Mouse (Mus musculus) C2C12 (cell line): ENCODE measurements at regions not wholly inside any gene's neighbourhood (a gene's known extent, or its start where the extent isn't known, plus 50 kb on each side); places are given as distances from the start of the nearest gene placed in this dataset.

Source experiments
- CEBPB ChIP-seq: IDR thresholded peaks from one replicate; pipeline ENCODE4 v1.6.1; 2011; ENCODE audit warnings: low read depth, mild to moderate bottlenecking, control low read depth, moderate library complexity
- CTCF ChIP-seq: IDR thresholded peaks from one replicate; pipeline ENCODE4 v1.5.1; 2011; ENCODE audit not compliant: control insufficient read depth, insufficient read depth, insufficient read length
- MAX ChIP-seq: IDR thresholded peaks from one replicate; pipeline ENCODE4 v1.6.1; 2011; ENCODE audit warnings: mild to moderate bottlenecking, control low read depth
- MYOD1 ChIP-seq: IDR thresholded peaks from one replicate; pipeline ENCODE4 v1.6.1; 2011; ENCODE audit warnings: low read depth; ENCODE audit not compliant: control insufficient read depth, insufficient read length
- MYOG ChIP-seq: IDR thresholded peaks from one replicate; pipeline ENCODE4 v1.6.1; 2011; ENCODE audit not compliant: control insufficient read depth, insufficient read length; ENCODE audit errors: extremely low read depth
- USF1 ChIP-seq: IDR thresholded peaks from one replicate; pipeline ENCODE4 v1.6.1; 2011; ENCODE audit warnings: low read depth, mild to moderate bottlenecking, control low read depth, moderate library complexity

GRCm38 (mm10) chr11:45103498-45104336 lies 486.6 kb downstream of the Ebf1 start:
- no peak for TF ChIP-seq CTCF
- TF ChIP-seq MYOD1 = no peak
- no peak for TF ChIP-seq MYOG
- TF ChIP-seq USF1 = no peak
- TF ChIP-seq CEBPB = no peak
- no peak for TF ChIP-seq MAX
